Mouse (Mus musculus) bone marrow macrophage, adult 2 months (primary cell): ENCODE measurements at regions not wholly inside any gene's neighbourhood (a gene's known extent, or its start where the extent isn't known, plus 50 kb on each side); places are given as distances from the start of the nearest gene placed in this dataset.

ENCODE experiments used
- CTCF ChIP-seq: IDR thresholded peaks from 2 replicates; pipeline ENCODE4 v1.5.1; 2012; ENCODE audit warnings: low read depth, mild to moderate bottlenecking, low read length, moderate library complexity
- POLR2A ChIP-seq: IDR thresholded peaks from 2 replicates; pipeline ENCODE4 v1.6.1; 2012; ENCODE audit warnings: mild to moderate bottlenecking, low read depth, low read length, borderline replicate concordance

- TF ChIP-seq CTCF (no peak), POLR2A (no peak)
Measured at GRCm38 (mm10) chr13:118483031-118483430, 96.0 kb upstream of the Mrps30 start.
